Mouse (Mus musculus) liver, embryonic 14.5 days (tissue): ENCODE measurements around the gene Snrpa1.

ENCODE experiments used
- CTCF ChIP-seq: IDR thresholded peaks from 2 replicates; pipeline ENCODE4 v1.5.1; 2016; ENCODE audit warnings: antibody characterized with exemption, low read depth, control low read depth
- EP300 ChIP-seq: IDR thresholded peaks from 2 replicates; pipeline ENCODE4 v1.6.1; 2016; ENCODE audit warnings: antibody characterized with exemption, low read depth

GRCm38 (mm10) chr7:66118796-66119195, 60.0 kb downstream of the Snrpa1 start:
- no peak for TF ChIP-seq CTCF
- no peak for TF ChIP-seq EP300
